Mouse (Mus musculus) MEL (cell line): ENCODE results near the gene Bnip3. TPM values are rescaled to one million over a fixed set of nuclear protein-coding genes. Genes with fewer than 3 reads are reported as not detected.

Experiments used
- DNase-seq: peaks from one replicate; pipeline ENCODE4 v3.0.0; 2011; ENCODE audit warnings: low read depth, low spot score
- H3K27ac ChIP-seq: 2 replicates; pipeline ENCODE4 v1.5.1; 2012; ENCODE audit warnings: low read depth, mild to moderate bottlenecking, control low read depth, low read length, moderate library complexity; ENCODE audit not compliant: control insufficient read depth
- H3K27me3 ChIP-seq, 2 experiments: fragments of 150-350 bp in 1 of 2; sonication (generic) in 1 of 2; 2 replicates each; pipeline ENCODE4 v1.6.1; 2012; ENCODE audit warnings: low read length in 2 of 2, mild to moderate bottlenecking in 2 of 2, improper control_type of control experiment in 1 of 2, moderate library complexity in 1 of 2; ENCODE audit not compliant: insufficient read depth in 2 of 2, control insufficient read depth in 1 of 2
- H3K36me3 ChIP-seq, 2 experiments: 2 replicates each; pipeline ENCODE4 v1.6.1; 2012 to 2014; ENCODE audit warnings: low read length in 2 of 2, improper control_type of control experiment in 1 of 2, inconsistent platforms in 1 of 2, mild to moderate bottlenecking in 1 of 2; ENCODE audit not compliant: insufficient read depth in 2 of 2, control insufficient read depth in 1 of 2
- H3K4me1 ChIP-seq, 2 experiments: fragments of 150-350 bp in 1 of 2; sonication (generic) in 1 of 2; 2 replicates each; pipeline ENCODE4 v1.6.1; 2012; ENCODE audit warnings: low read length in 2 of 2, improper control_type of control experiment in 1 of 2, mild to moderate bottlenecking in 1 of 2; ENCODE audit not compliant: insufficient read depth in 2 of 2, control insufficient read depth in 1 of 2
- H3K4me3 ChIP-seq, 2 experiments: fragments of 150-350 bp in 1 of 2; sonication (generic) in 1 of 2; 2 replicates each; pipeline ENCODE4 v1.5.1; 2012; ENCODE audit warnings: low read depth in 2 of 2, low read length in 2 of 2, mild to moderate bottlenecking in 2 of 2, moderate library complexity in 2 of 2, control low read depth in 1 of 2, improper control_type of control experiment in 1 of 2; ENCODE audit not compliant: control insufficient read depth in 1 of 2, insufficient read depth in 1 of 2
- H3K79me2 ChIP-seq: 2 replicates; pipeline ENCODE4 v1.6.1; 2012; ENCODE audit warnings: mild to moderate bottlenecking, low read length, moderate library complexity; ENCODE audit not compliant: control insufficient read depth, poor library complexity, insufficient read depth
- H3K9ac ChIP-seq: 2 replicates; pipeline ENCODE4 v1.6.1; 2012; ENCODE audit warnings: low read depth, mild to moderate bottlenecking, control low read depth, low read length, moderate library complexity; ENCODE audit not compliant: control insufficient read depth, poor library complexity, severe bottlenecking
- H3K9me3 ChIP-seq: fragments of 150-350 bp; sonication (generic); replicated peaks from 2 replicates; pipeline ENCODE4 v1.6.1; 2012; ENCODE audit warnings: mild to moderate bottlenecking, low read length, improper control_type of control experiment, moderate library complexity; ENCODE audit not compliant: insufficient read depth
- CHD1 ChIP-seq: IDR thresholded peaks from 2 replicates; pipeline ENCODE4 v1.6.1; 2012; ENCODE audit warnings: low read depth, mild to moderate bottlenecking, inconsistent platforms, low read length, improper control_type of control experiment
- CHD2 ChIP-seq: IDR thresholded peaks from 2 replicates; pipeline ENCODE4 v1.6.1; 2011; ENCODE audit warnings: low read length, improper control_type of control experiment
- CTCF ChIP-seq, 3 experiments: IDR thresholded peaks in 2 of 3; conservative IDR thresholded peaks in 1 of 3; 2 replicates each; pipeline ENCODE4 v1.5.1; 2011 to 2012; ENCODE audit warnings: low read length in 3 of 3, low read depth in 2 of 3, mild to moderate bottlenecking in 2 of 3, improper control_type of control experiment in 1 of 3, inconsistent platforms in 1 of 3, mixed read lengths in 1 of 3, moderate library complexity in 1 of 3; ENCODE audit not compliant: control insufficient read depth in 1 of 3, insufficient read depth in 1 of 3, poor library complexity in 1 of 3, severe bottlenecking in 1 of 3
- E2F4 ChIP-seq: IDR thresholded peaks from 2 replicates; pipeline ENCODE4 v1.6.1; 2011; ENCODE audit warnings: low read depth, low read length, improper control_type of control experiment, borderline replicate concordance
- ELF1 ChIP-seq: IDR thresholded peaks from 2 replicates; pipeline ENCODE4 v1.6.1; 2014; ENCODE audit warnings: low read depth, mild to moderate bottlenecking, inconsistent platforms, low read length, improper control_type of control experiment, moderate library complexity
- EP300 ChIP-seq, 2 experiments: IDR thresholded peaks; 2 replicates each; pipeline ENCODE4 v1.6.1; 2011; ENCODE audit warnings: improper control_type of control experiment in 2 of 2, low read length in 2 of 2, low read depth in 1 of 2, mild to moderate bottlenecking in 1 of 2
- ETS1 ChIP-seq: IDR thresholded peaks from 2 replicates; pipeline ENCODE4 v1.6.1; 2012; ENCODE audit warnings: low read depth, mild to moderate bottlenecking, inconsistent platforms, low read length, improper control_type of control experiment, moderate library complexity
- GATA1 ChIP-seq: IDR thresholded peaks from 2 replicates; pipeline ENCODE4 v1.6.1; 2011; ENCODE audit warnings: low read depth, low read length, improper control_type of control experiment
- KAT2A ChIP-seq: conservative IDR thresholded peaks from 2 replicates; pipeline ENCODE4 v1.6.1; 2012; ENCODE audit warnings: low read depth, low read length, improper control_type of control experiment, inconsistent platforms
- MAFK ChIP-seq: IDR thresholded peaks from 2 replicates; pipeline ENCODE4 v1.6.1; 2011; ENCODE audit warnings: low read depth, mild to moderate bottlenecking, low read length, improper control_type of control experiment, borderline replicate concordance
- MAX ChIP-seq: IDR thresholded peaks from 2 replicates; pipeline ENCODE4 v1.6.1; 2011; ENCODE audit warnings: low read length, improper control_type of control experiment
- MAZ ChIP-seq: IDR thresholded peaks from 2 replicates; pipeline ENCODE4 v1.6.1; 2012; ENCODE audit warnings: low read depth, mild to moderate bottlenecking, inconsistent platforms, low read length, improper control_type of control experiment
- MEF2A ChIP-seq: IDR thresholded peaks from 2 replicates; pipeline ENCODE4 v1.6.1; 2014; ENCODE audit warnings: low read depth, mild to moderate bottlenecking, inconsistent platforms, low read length, improper control_type of control experiment; ENCODE audit not compliant: poor library complexity, insufficient replicate concordance, severe bottlenecking; ENCODE audit errors: extremely low read depth
- MXI1 ChIP-seq: IDR thresholded peaks from 2 replicates; pipeline ENCODE4 v1.6.1; 2011; ENCODE audit warnings: mild to moderate bottlenecking, low read depth, low read length, improper control_type of control experiment
- POLR2A ChIP-seq, 2 experiments: IDR thresholded peaks; 2 replicates each; pipeline ENCODE4 v1.6.1; 2011 to 2012; ENCODE audit warnings: low read length in 2 of 2, mild to moderate bottlenecking in 2 of 2, control low read depth in 1 of 2, improper control_type of control experiment in 1 of 2, low read depth in 1 of 2, moderate library complexity in 1 of 2; ENCODE audit not compliant: control insufficient read depth in 1 of 2, insufficient read depth in 1 of 2, poor library complexity in 1 of 2
- POLR2AphosphoS2 ChIP-seq: IDR thresholded peaks from 2 replicates; pipeline ENCODE4 v1.6.1; 2011; ENCODE audit warnings: low read length, improper control_type of control experiment
- RAD21 ChIP-seq: IDR thresholded peaks from 2 replicates; pipeline ENCODE4 v1.6.1; 2011; ENCODE audit warnings: mild to moderate bottlenecking, low read depth, low read length, improper control_type of control experiment
- SIN3A ChIP-seq: IDR thresholded peaks from 2 replicates; pipeline ENCODE4 v1.6.1; 2012; ENCODE audit warnings: low read length, improper control_type of control experiment, inconsistent platforms
- SMC3 ChIP-seq: IDR thresholded peaks from 2 replicates; pipeline ENCODE4 v1.6.1; 2011; ENCODE audit warnings: low read depth, low read length, improper control_type of control experiment
- USF2 ChIP-seq, 2 experiments: IDR thresholded peaks; 2 replicates each; pipeline ENCODE4 v1.6.1; 2011 to 2012; ENCODE audit warnings: improper control_type of control experiment in 2 of 2, low read length in 2 of 2, borderline replicate concordance in 1 of 2, inconsistent platforms in 1 of 2, low read depth in 1 of 2, mild to moderate bottlenecking in 1 of 2; ENCODE audit not compliant: insufficient read depth in 1 of 2
- ZC3H11A ChIP-seq: IDR thresholded peaks from 2 replicates; pipeline ENCODE4 v1.6.1; 2012; ENCODE audit warnings: low read depth, mild to moderate bottlenecking, inconsistent platforms, low read length, improper control_type of control experiment
- polyA plus RNA-seq, 2 experiments: library from polyadenylated mRNA; stranded (reverse) in 1 of 2; unstranded in 1 of 2; fragments of >175 nt in 1 of 2; fragments of >200 nt in 1 of 2; gene quantifications; 2 replicates each; pipeline versions ENCODE4 v1.2.1 to v1.2.4; 2012; ENCODE audit warnings: low replicate concordance in 2 of 2, low read depth in 1 of 2; ENCODE audit not compliant: insufficient read length in 2 of 2, insufficient read depth in 1 of 2, missing spikeins in 1 of 2
- total RNA-seq: library from RNA; depleted of rRNA; stranded (reverse); fragments of 300-350 nt; gene quantifications from 2 replicates; pipeline ENCODE4 v1.2.3, GENCODE M21; 2012

Gene Bnip3
- total and polyA plus RNA-seq, 3 experiments = 37.0 to 135 TPM; not detected in 1

DNA sequence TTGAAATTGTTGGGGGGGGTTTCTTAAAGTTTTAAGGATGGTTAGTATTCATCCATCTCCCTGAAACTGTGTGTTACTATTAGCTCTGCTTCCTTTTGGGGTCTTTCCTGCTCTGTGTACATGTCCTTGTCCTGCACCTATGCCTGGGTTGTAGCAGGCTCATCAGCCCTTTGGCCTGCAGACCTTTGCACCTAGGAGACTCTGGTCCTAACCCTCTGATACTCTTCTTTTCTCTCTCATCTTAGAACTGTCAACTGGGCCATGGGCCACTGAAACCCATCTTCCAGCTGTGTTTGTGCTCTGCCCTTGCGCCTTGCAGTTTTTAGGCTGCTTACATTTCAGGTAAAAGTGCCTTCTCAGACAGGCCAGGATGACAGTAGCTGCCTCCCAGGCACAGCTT, 44.5 kb downstream of the Bnip3 start:
- no peak overlapping the region for H3K27ac ChIP-seq
- H3K36me3 ChIP-seq = peaks cover 0 to 19% of the 10 kb centered on the region in 2 experiments
- no peaks in the 10 kb centered on the region for H3K27me3 ChIP-seq
- no peaks in the 10 kb centered on the region for H3K9me3 ChIP-seq
- H3K9ac ChIP-seq = no peak overlapping the region
- TF ChIP-seq EP300 (IDR thresholded peaks at IDR 0.05; ENCODE audit: low read depth in 1 of 2, low read length in 2 of 2) (no peak), MAX (no peak), POLR2A (IDR thresholded peaks at IDR 0.05; ENCODE audit: control insufficient read depth in 1 of 2, insufficient read depth in 1 of 2, low read depth in 1 of 2, low read length in 2 of 2, poor library complexity in 1 of 2) (no peak), CHD1 (no peak), E2F4 (no peak), ELF1 (no peak), SIN3A (no peak), ZC3H11A (no peak), MAFK (no peak), USF2 (IDR thresholded peaks at IDR 0.05; ENCODE audit: borderline replicate concordance in 1 of 2, insufficient read depth in 1 of 2, low read depth in 1 of 2, low read length in 2 of 2) (no peak), RAD21 (no peak), CTCF (IDR thresholded peaks at IDR 0.05 in 2 of 3, conservative IDR thresholded peaks at IDR 0.05 in 1 of 3; ENCODE audit: control insufficient read depth in 1 of 3, insufficient read depth in 1 of 3, low read depth in 2 of 3, low read length in 3 of 3, poor library complexity in 1 of 3, severe bottlenecking in 1 of 3) (no peak), MEF2A (no peak), MXI1 (no peak), KAT2A (no peak), GATA1 (no peak), CHD2 (no peak), MAZ (no peak), SMC3 (no peak)
- H3K4me1 ChIP-seq = no peaks in the 10 kb centered on the region
- H3K4me3 ChIP-seq = no peak overlapping the region
- H3K79me2 ChIP-seq = peaks cover 10% of the 10 kb centered on the region
- no peak for DNase-seq

DNA sequence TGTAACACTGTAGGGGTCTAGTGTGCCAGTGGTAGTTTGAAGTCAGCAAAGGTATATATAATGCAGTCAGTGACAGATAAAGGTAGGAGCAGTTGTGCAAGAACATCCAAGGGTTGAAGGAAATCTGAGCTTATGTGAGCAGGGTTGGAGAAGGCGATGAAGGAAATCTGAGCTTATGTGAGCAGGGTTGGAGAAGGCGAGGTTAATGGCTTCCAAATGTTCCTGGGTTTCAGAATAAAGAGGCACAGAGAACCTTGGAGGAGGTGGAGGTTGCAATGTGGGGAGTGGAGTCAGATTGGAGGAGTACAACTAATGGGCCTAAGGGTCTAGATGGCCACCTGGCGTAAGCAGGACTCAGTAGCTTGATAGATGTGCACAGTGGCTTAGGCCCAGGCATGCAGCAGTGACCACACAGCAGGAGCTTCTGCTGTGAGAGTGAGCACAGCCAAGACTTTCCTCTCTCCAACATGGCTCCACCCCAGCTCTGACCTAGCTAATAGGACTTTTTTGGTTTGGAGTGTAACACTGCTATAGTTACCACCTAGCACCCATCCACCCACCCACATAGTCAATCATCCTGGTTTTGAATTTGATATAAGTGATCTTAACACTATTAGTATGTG, 45.3 kb downstream of the Bnip3 start:
- Histone ChIP-seq H3K27me3 (no peaks in the 10 kb centered on the region), H3K9ac (no peak overlapping the region), H3K9me3 (no peaks in the 10 kb centered on the region), H3K27ac (no peak overlapping the region), H3K4me3 (no peak overlapping the region), H3K36me3 (peaks cover 0 to 12% of the 10 kb centered on the region in 2 experiments), H3K79me2 (peaks cover 10% of the 10 kb centered on the region), H3K4me1 (no peaks in the 10 kb centered on the region)
- DNase-seq = no peak
- TF ChIP-seq POLR2AphosphoS2 = no peak
- TF ChIP-seq ETS1 = no peak
